Mouse (Mus musculus) neural tube, embryonic 11.5 days (tissue): Measurements from ENCODE around the gene Sec14l3. TPM values are rescaled to one million over a fixed set of nuclear protein-coding genes. Genes with fewer than 3 reads are reported as not detected.
"Not testable (repeated sequence)": the region's sequence is repeated elsewhere in the genome, so short reads cannot be mapped to it uniquely, and the experiment has no call there.

Source experiments
- ATAC-seq: fragments of 200-750 bp; cut with Nextera tagmentation; 2 replicates; pipeline ENCODE4 v1.8.0; 2017; ENCODE audit warnings: moderate number of reproducible peaks, mild to moderate bottlenecking, moderate TSS enrichment, moderate library complexity; ENCODE audit not compliant: insufficient read depth, low FRiP score, low TSS enrichment
- DNase-seq: peaks from one replicate; pipeline ENCODE4 v3.0.0-alpha.2; 2015; ENCODE audit warnings: low spot score
- H3K27ac ChIP-seq: fragments of 300-500 bp; sonication (generic); 2 replicates; pipeline ENCODE4 v1.5.1; 2014; ENCODE audit warnings: low read depth, mild to moderate bottlenecking, low read length
- H3K27me3 ChIP-seq: fragments of 300-500 bp; sonication (generic); 2 replicates; pipeline ENCODE4 v1.6.1; 2014; ENCODE audit warnings: mild to moderate bottlenecking, low read length, mixed read lengths; ENCODE audit not compliant: control insufficient read depth, insufficient read depth
- H3K36me3 ChIP-seq: fragments of 300-500 bp; sonication (generic); 2 replicates; pipeline ENCODE4 v1.6.1; 2014; ENCODE audit warnings: mild to moderate bottlenecking, low read length, moderate library complexity, mixed read lengths; ENCODE audit not compliant: control insufficient read depth, insufficient read depth
- H3K4me1 ChIP-seq: fragments of 300-500 bp; sonication (generic); 2 replicates; pipeline ENCODE4 v1.6.1; 2014; ENCODE audit warnings: low read length, mixed read lengths; ENCODE audit not compliant: control insufficient read depth, insufficient read depth
- H3K4me2 ChIP-seq: fragments of 300-500 bp; sonication (generic); 2 replicates; pipeline ENCODE4 v1.6.1; 2014; ENCODE audit warnings: low read depth, mild to moderate bottlenecking, moderate library complexity
- H3K4me3 ChIP-seq: fragments of 300-500 bp; sonication (generic); 2 replicates; pipeline ENCODE4 v1.5.1; 2014; ENCODE audit warnings: low read depth, low read length
- H3K9ac ChIP-seq: fragments of 300-500 bp; sonication (generic); 2 replicates; pipeline ENCODE4 v1.6.1; 2014; ENCODE audit warnings: mild to moderate bottlenecking, low read length
- H3K9me3 ChIP-seq: fragments of 300-500 bp; sonication (generic); 2 replicates; pipeline ENCODE4 v1.6.1; 2016; ENCODE audit warnings: low read length; ENCODE audit not compliant: control insufficient read depth
- WGBS: fragments of 180-500 bp; shearing (Covaris S2); extraction: QIAGEN DNeasy Blood & Tissue Kit; methylation state at CpG from one replicate; pipeline ENCODE4 v1.1.7; 2014; 5-methylcytosine and 5-hydroxymethylcytosine counted together
- polyA plus RNA-seq: library from polyadenylated mRNA; unstranded; fragments of >200 nt; fragmentation: Nextera tagmentation; extraction: Ambion mirVana; gene quantifications from 2 replicates; pipeline ENCODE4 v1.2.1, GENCODE M21; 2014

The Sec14l3 gene
- not detected in 2 replicates for polyA plus RNA-seq

DNA sequence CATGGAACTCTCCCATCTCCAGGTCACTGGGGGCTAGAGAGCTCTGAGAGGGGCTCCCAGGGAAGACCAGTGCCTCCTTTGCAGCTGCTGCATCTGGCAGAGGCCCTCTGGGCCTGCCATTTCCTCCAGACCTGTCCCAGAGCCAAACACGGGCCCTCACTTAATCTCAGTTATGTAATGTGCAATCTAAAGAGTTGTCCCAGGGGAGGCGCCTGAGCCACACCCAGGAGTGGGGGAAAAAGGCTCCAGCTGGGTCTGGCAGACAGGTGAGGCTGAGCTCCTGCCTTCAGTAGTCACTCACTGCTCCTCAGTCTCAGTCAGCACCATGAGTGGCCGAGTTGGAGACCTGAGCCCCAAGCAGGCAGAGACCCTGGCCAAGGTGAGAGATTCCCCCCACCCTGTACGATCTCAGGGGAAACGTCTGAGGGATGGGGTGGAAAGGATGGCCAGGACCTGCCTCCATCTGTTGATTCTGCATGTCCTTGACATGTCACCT lies at the start of gene Sec14l3:
TSS of gene Sec14l3 (plus strand) at position 215 of the 496 bp plus-strand sequence.
- Histone ChIP-seq H3K36me3 (no peaks in the 10 kb centered on the region), H3K9ac (no peak within 1 kb of the TSS), H3K27ac (no peak within 1 kb of the TSS), H3K4me1 (no peaks in the 10 kb centered on the region), H3K27me3 (no peaks in the 10 kb centered on the region), H3K4me2 (no peak within 1 kb of the TSS), H3K9me3 (no peaks in the 10 kb centered on the region), H3K4me3 (no peak within 1 kb of the TSS)
- 81% methylated on average over 5 of the region's 5 CpGs for WGBS
- ATAC-seq (no peak), DNase-seq (no peak)

- not testable (repeated sequence) for H3K9ac ChIP-seq, H3K4me3 ChIP-seq, H3K36me3 ChIP-seq, H3K4me2 ChIP-seq, H3K27me3 ChIP-seq, H3K27ac ChIP-seq, DNase-seq, H3K9me3 ChIP-seq, H3K4me1 ChIP-seq, ATAC-seq
- 90% methylated on average over 14 of the region's 14 CpGs for WGBS
Measured at GRCm38 (mm10) chr11:4015796-4016195, 48.8 kb upstream of the Sec14l3 start.

DNA sequence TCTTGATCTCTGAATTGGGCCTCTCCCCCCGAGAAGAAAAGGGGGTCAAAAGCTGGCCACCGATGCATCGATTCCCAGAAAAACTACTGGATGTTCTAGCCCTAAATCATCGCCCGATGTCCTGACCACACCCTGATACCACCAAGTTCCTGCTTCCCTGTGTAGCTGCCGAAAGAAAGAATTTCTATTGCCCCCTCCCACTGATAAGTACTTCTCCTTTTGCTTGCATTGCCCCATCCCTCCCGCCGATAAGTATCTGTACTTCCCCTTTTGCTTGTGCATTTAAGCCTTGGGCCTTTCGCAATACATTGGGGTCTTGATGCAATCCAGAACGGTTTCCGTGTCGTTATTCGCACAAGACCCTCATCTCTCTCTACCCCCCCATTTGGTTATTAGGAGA lies 42.5 kb upstream of the Sec14l3 start:
- WGBS, result 94% methylated on average over 13 of the region's 13 CpGs
- H3K4me3 ChIP-seq, DNase-seq, H3K4me2 ChIP-seq, H3K4me1 ChIP-seq, H3K27me3 ChIP-seq, H3K36me3 ChIP-seq, H3K27ac ChIP-seq, ATAC-seq, H3K9ac ChIP-seq, H3K9me3 ChIP-seq: not testable (repeated sequence)

GRCm38 (mm10) chr11:4023321-4023720 lies 41.3 kb upstream of the Sec14l3 start:
- Histone ChIP-seq H3K27ac (no peak overlapping the region), H3K4me2 (no peak overlapping the region), H3K9ac (no peak overlapping the region), H3K4me1 (no peaks in the 10 kb centered on the region), H3K27me3 (no peaks in the 10 kb centered on the region), H3K4me3 (no peak overlapping the region), H3K9me3 (no peaks in the 10 kb centered on the region), H3K36me3 (no peaks in the 10 kb centered on the region)
- DNase-seq (no peak), ATAC-seq (no peak)
- WGBS, result 75% methylated on average over 2 of the region's 2 CpGs

DNA sequence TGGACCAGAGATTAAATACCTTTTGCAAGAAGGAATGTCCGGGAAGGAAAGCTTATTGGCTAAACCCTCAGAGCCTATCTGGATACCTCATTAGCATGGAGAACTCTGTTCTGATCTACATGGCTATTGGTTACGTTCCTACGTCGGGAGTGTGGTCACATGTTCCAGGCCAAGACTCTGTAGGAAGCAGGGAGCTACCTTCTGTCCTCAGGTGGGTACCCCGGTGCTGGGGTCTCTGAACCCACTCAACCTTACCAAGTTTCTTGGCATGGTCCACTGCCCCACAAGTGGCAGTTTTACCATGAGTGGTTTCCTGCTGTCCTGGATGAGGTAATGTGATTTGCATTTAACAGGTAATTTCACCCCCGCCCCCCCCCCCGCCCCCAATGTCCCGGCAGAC lies 37.6 kb upstream of the Sec14l3 start:
- DNase-seq (no peak), ATAC-seq (no peak)
- H3K9ac ChIP-seq, result no peak overlapping the region
- no peak overlapping the region for H3K27ac ChIP-seq
- H3K4me1 ChIP-seq, result no peaks in the 10 kb centered on the region
- H3K9me3 ChIP-seq, result no peaks in the 10 kb centered on the region
- H3K4me2 ChIP-seq, result no peak overlapping the region
- WGBS, result 82% methylated on average over 8 of the region's 8 CpGs
- H3K36me3 ChIP-seq, result no peaks in the 10 kb centered on the region
- H3K27me3 ChIP-seq, result no peaks in the 10 kb centered on the region
- H3K4me3 ChIP-seq, result no peak overlapping the region

- Histone ChIP-seq H3K4me3 (no peak overlapping the region), H3K9ac (no peak overlapping the region), H3K9me3 (no peaks in the 10 kb centered on the region), H3K27me3 (no peaks in the 10 kb centered on the region), H3K4me1 (no peaks in the 10 kb centered on the region), H3K4me2 (no peak overlapping the region), H3K27ac (no peak overlapping the region), H3K36me3 (no peaks in the 10 kb centered on the region)
- 78% methylated on average over 9 of the region's 9 CpGs for WGBS
- ATAC-seq, result no peak
- no peak for DNase-seq
Measured at GRCm38 (mm10) chr11:4027561-4028334, 36.9 kb upstream of the Sec14l3 start.

- WGBS, result 76% methylated on average over 4 of the region's 4 CpGs
- no peak overlapping the region for H3K4me3 ChIP-seq
Measured at GRCm38 (mm10) chr11:4029343-4029742, 35.3 kb upstream of the Sec14l3 start.

DNA sequence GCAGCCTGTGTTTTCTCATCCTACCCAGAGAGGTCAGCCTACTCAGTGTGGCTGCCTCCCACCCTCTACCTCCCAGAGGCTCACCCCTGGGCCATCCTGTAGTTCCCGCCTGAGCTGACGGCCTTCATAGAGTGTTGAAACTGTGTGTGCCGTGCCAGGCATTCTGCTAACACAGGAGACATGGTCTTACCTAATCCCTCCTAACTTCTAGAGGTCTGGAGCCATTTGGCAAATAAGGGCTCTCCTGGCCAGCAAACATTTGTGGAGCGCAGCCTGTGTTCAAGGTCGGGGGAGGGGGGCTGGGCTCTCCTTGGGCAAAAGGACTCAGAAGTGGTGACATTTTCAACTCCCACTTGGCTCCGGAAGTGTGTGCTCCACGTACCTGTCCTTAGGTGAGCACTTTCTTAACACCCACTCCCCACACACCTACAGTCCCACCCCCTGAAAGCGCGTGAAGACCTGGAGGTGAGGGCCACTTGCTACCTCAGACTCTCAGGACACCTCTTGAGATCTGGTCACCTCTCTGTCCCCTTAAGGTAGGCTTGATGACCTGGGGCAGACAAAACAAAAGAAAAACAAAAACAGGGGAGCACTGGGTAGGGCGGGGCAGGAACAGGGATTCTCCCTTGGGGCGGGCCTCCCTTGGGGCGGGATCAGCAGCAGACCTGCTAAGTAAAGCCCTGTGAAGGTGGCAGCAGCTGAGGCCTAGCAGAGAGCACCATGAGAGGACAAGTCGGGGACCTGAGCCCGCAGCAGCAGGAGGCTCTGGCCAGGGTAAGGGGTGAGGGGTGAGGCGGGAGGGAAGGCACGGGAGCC lies 33.3 kb upstream of the Sec14l3 start, which contains the start of gene Sec14l4:
TSS of gene Sec14l4 (plus strand) at position 337 of the 816 bp plus-strand sequence.
- Histone ChIP-seq H3K4me2 (no peak within 1 kb of the TSS), H3K4me1 (no peaks in the 10 kb centered on the region), H3K9ac (no peak within 1 kb of the TSS), H3K36me3 (no peaks in the 10 kb centered on the region), H3K9me3 (no peaks in the 10 kb centered on the region), H3K27ac (no peak within 1 kb of the TSS), H3K27me3 (no peaks in the 10 kb centered on the region), H3K4me3 (no peak within 1 kb of the TSS)
- DNase-seq (no peak), ATAC-seq (no peak)
- 42% methylated on average over 16 of the region's 16 CpGs for WGBS

More at GRCm38 (mm10) chr11:4029343-4029742, 35.3 kb upstream of the Sec14l3 start:
- DNase-seq, result no peak
- ATAC-seq, result no peak
- H3K9ac ChIP-seq, result no peak overlapping the region
- no peaks in the 10 kb centered on the region for H3K4me1 ChIP-seq
- no peak overlapping the region for H3K27ac ChIP-seq
- no peaks in the 10 kb centered on the region for H3K9me3 ChIP-seq
- H3K4me2 ChIP-seq, result no peak overlapping the region
- no peaks in the 10 kb centered on the region for H3K36me3 ChIP-seq
- H3K27me3 ChIP-seq, result no peaks in the 10 kb centered on the region
